ENCODE assay signal across 16 mouse cellular contexts in genomic region chr10:21824418-21825025, GRCm38 (mm10). TPM values are rescaled to one million over a fixed set of nuclear protein-coding genes. Genes with fewer than 3 reads are reported as not detected.
A peak's percentile ranks its signal among the peaks of the same experiment; 100 is the strongest.
DNase-seq lines count a peak whose midpoint lies in the region; ATAC-seq and TF ChIP-seq lines count a peak whose summit lies in the region.
"Had no signal": no experiment of that assay in that cellular context is flagged by ENCODE, and none has a peak within 500 bp of the region (broad histone marks: within the 10 kb centered on the region; RNA-seq: fewer than 3 reads in every experiment).

No protein-coding gene starts in this region.

- peaks cover 9% of the 10 kb centered on the region for H3K4me1 ChIP-seq in ES-Bruce4 (ENCODE audit: control insufficient read depth, insufficient read depth, low read length)
- H3K4me1 ChIP-seq in hindbrain, embryonic 13.5 days (replicated peaks): peaks cover 29% of the 10 kb centered on the region
- H3K4me1 ChIP-seq in midbrain, embryonic 14.5 days (ENCODE audit: control insufficient read depth, insufficient read depth, low read length): peaks cover 23% of the 10 kb centered on the region

- peak; percentile 62 for DNase-seq in embryo, embryonic 11 days
- no peak for DNase-seq in embryo, embryonic 10 days (ENCODE audit: low spot score)
- DNase-seq in midbrain, embryonic 14.5 days: peak; percentile 72
- DNase-seq in right cerebral cortex, postnatal 25 days: no peak
- DNase-seq in urinary bladder, postnatal 4 days (ENCODE audit: low spot score in 2 of 2): no peak
- no peak for DNase-seq in natural killer cell, adult 2 months (ENCODE audit: low spot score in 2 of 2)
- DNase-seq: cerebellum, postnatal 36 days; gastrocnemius, postnatal 36 days; heart, postnatal 10 days; layer of hippocampus, adult 9-11 months; lung, embryonic 14.5 days; thymus, adult 18-20 months had no signal

- no peaks in the 10 kb centered on the region for H3K9me3 ChIP-seq in ES-Bruce4 (replicated peaks; ENCODE audit: control insufficient read depth, insufficient read depth, low read length, poor library complexity, severe bottlenecking)
- H3K9me3 ChIP-seq in hindbrain, embryonic 13.5 days: no peaks in the 10 kb centered on the region
- no peaks in the 10 kb centered on the region for H3K9me3 ChIP-seq in midbrain, embryonic 14.5 days (ENCODE audit: control insufficient read depth, low read length)
- H3K9me3 ChIP-seq: kidney, embryonic 15.5 days; megakaryocyte, embryonic 14.5 days had no signal

- no peaks in the 10 kb centered on the region for H3K27me3 ChIP-seq in ES-Bruce4 (ENCODE audit: control insufficient read depth, insufficient read depth, low read length, poor library complexity, severe bottlenecking)
- H3K27me3 ChIP-seq in hindbrain, embryonic 13.5 days: no peaks in the 10 kb centered on the region
- no peaks in the 10 kb centered on the region for H3K27me3 ChIP-seq in midbrain, embryonic 14.5 days (ENCODE audit: control insufficient read depth, insufficient read depth, low read length)
- H3K27me3 ChIP-seq: kidney, embryonic 15.5 days; megakaryocyte, embryonic 14.5 days had no signal

- no peak for TF ChIP-seq CTCF in ES-Bruce4 (IDR thresholded peaks at IDR 0.05; ENCODE audit: low read depth, low read length)

- peak; percentile 44 for ATAC-seq in hindbrain, embryonic 13.5 days (ENCODE audit: low FRiP score)
- ATAC-seq in midbrain, embryonic 14.5 days (ENCODE audit: low FRiP score, low TSS enrichment): peak; percentile 57; the same call in 1 of the 2 replicates

- H3K36me3 ChIP-seq in ES-Bruce4 (ENCODE audit: control insufficient read depth, insufficient read depth, low read length, poor library complexity, severe bottlenecking): no peaks in the 10 kb centered on the region
- H3K36me3 ChIP-seq in hindbrain, embryonic 13.5 days: no peaks in the 10 kb centered on the region
- H3K36me3 ChIP-seq in midbrain, embryonic 14.5 days (ENCODE audit: control insufficient read depth, insufficient read depth, low read length): no peaks in the 10 kb centered on the region
- H3K36me3 ChIP-seq: kidney, embryonic 15.5 days had no signal

- no peak for TF ChIP-seq EP300 in ES-Bruce4 (IDR thresholded peaks at IDR 0.05; ENCODE audit: insufficient read depth, low read depth, low read length)

- TF ChIP-seq POLR2A in ES-Bruce4 (IDR thresholded peaks at IDR 0.05; ENCODE audit: insufficient read depth, low read length): no peak

- 32% methylated on average over 12 of the region's 12 CpGs for WGBS in hindbrain, embryonic 13.5 days
- 37% methylated on average over 12 of the region's 12 CpGs for WGBS in midbrain, embryonic 14.5 days

- 0 out of 2 replicates have a peak overlapping the region, but pooled peaks have one; percentile 3 for H3K4me3 ChIP-seq in ES-Bruce4 (ENCODE audit: low read depth, low read length)
- no peak overlapping the region for H3K4me3 ChIP-seq in hindbrain, embryonic 13.5 days
- H3K4me3 ChIP-seq in midbrain, embryonic 14.5 days (replicated peaks; ENCODE audit: low read depth, low read length): no peak overlapping the region
- H3K4me3 ChIP-seq: kidney, embryonic 15.5 days; megakaryocyte, embryonic 14.5 days had no signal

- H3K9ac ChIP-seq in ES-Bruce4 (ENCODE audit: low read depth, poor library complexity, severe bottlenecking): peak overlapping the region; percentile 67; the same call in 1 of the 2 replicates
- no peak overlapping the region for H3K9ac ChIP-seq in hindbrain, embryonic 13.5 days
- no peak overlapping the region for H3K9ac ChIP-seq in midbrain, embryonic 14.5 days (replicated peaks; ENCODE audit: low read length)
- H3K9ac ChIP-seq: kidney, embryonic 15.5 days; lung, embryonic 14.5 days had no signal

- peak overlapping the region; percentile 74 for H3K27ac ChIP-seq in ES-Bruce4 (ENCODE audit: insufficient read depth, low read length)
- peak overlapping the region; percentile 73 for H3K27ac ChIP-seq in hindbrain, embryonic 13.5 days
- peak overlapping the region; percentile 67 for H3K27ac ChIP-seq in midbrain, embryonic 14.5 days (replicated peaks; ENCODE audit: low read depth, low read length)
- H3K27ac ChIP-seq: kidney, embryonic 15.5 days had no signal

- H3K4me2 ChIP-seq in hindbrain, embryonic 13.5 days: no peak overlapping the region
- peak overlapping the region; percentile 24; the same call in 1 of the 2 replicates for H3K4me2 ChIP-seq in midbrain, embryonic 14.5 days (ENCODE audit: low read length)
- H3K4me2 ChIP-seq: kidney, embryonic 15.5 days; lung, embryonic 14.5 days had no signal

RNA-seq across cellular contexts. Expression of gene Sgk1, which starts 57.5 kb away (rescaled TPM):
- 349 and 386 TPM in 2 replicates for polyA plus RNA-seq in ES-Bruce4 (2011; ENCODE audit: insufficient read depth, insufficient read length, low read depth, missing spikeins)
- 37.0 and 40.0 TPM in 2 replicates for polyA plus RNA-seq in hindbrain, embryonic 13.5 days (2015; fragmentation: Nextera tagmentation; extraction: Ambion mirVana)
- polyA plus RNA-seq in midbrain, embryonic 14.5 days (2014; fragmentation: Nextera tagmentation; extraction: Ambion mirVana): 43.7 and 47.9 TPM in 2 replicates

Comparison
In these comparisons a context has a peak if more than half of its experiments do, and no peak if none do; other contexts are left out.
1. DNase-seq: peak in embryo, embryonic 11 days (single experiment) and midbrain, embryonic 14.5 days (single experiment); none in embryo, embryonic 10 days (single experiment), right cerebral cortex, postnatal 25 days (single experiment), urinary bladder, postnatal 4 days (0 of 2) and natural killer cell, adult 2 months (0 of 2).
2. Peak in every context shown above with its lines, with median percentiles within 50 percentile points of each other: H3K27ac ChIP-seq.